Mouse (Mus musculus) adrenal gland, postnatal 14 days (tissue): ENCODE results near the gene Bnipl. TPM values are rescaled to one million over a fixed set of nuclear protein-coding genes. Genes with fewer than 3 reads are reported as not detected.
A peak's percentile ranks its signal among the peaks of the same experiment; 100 is the strongest.

Experiments
- DNase-seq: peaks from one replicate; pipeline ENCODE4 v3.0.0; 2021; ENCODE audit warnings: mixed read lengths
- total RNA-seq: library from RNA; stranded (reverse); gene quantifications from 2 replicates; pipeline ENCODE4 v1.2.3, GENCODE M21; 2021

The Bnipl gene
- total RNA-seq, 1 experiment from 2014 or later = 0.19 TPM

GRCm38 (mm10) chr3:95280747-95281146, 29.8 kb upstream of the Bnipl start:
- no peak for DNase-seq

- no peak for DNase-seq
Measured at GRCm38 (mm10) chr3:95277149-95277551, 26.2 kb upstream of the Bnipl start.

GRCm38 (mm10) chr3:95276428-95276934, 25.5 kb upstream of the Bnipl start:
- DNase-seq = no peak

GRCm38 (mm10) chr3:95275161-95275560, 24.2 kb upstream of the Bnipl start:
- no peak for DNase-seq

GRCm38 (mm10) chr3:95274453-95274852, 23.5 kb upstream of the Bnipl start:
- no peak for DNase-seq

- no peak for DNase-seq
Measured at GRCm38 (mm10) chr3:95273471-95273870, 22.5 kb upstream of the Bnipl start.

GRCm38 (mm10) chr3:95270766-95271364, 19.9 kb upstream of the Bnipl start:
- peak; percentile 52 for DNase-seq

GRCm38 (mm10) chr3:95269789-95270188, 18.8 kb upstream of the Bnipl start:
- DNase-seq = no peak

GRCm38 (mm10) chr3:95267855-95268254, 16.9 kb upstream of the Bnipl start:
- peak; percentile 60 for DNase-seq

GRCm38 (mm10) chr3:95266052-95266451, 15.1 kb upstream of the Bnipl start:
- DNase-seq = no peak

GRCm38 (mm10) chr3:95264724-95265123, 13.7 kb upstream of the Bnipl start:
- no peak for DNase-seq

- DNase-seq = peak; percentile 82
Measured at GRCm38 (mm10) chr3:95263089-95263739, 12.2 kb upstream of the Bnipl start.

GRCm38 (mm10) chr3:95261975-95262374, 11.0 kb upstream of the Bnipl start:
- no peak for DNase-seq

GRCm38 (mm10) chr3:95256931-95257330, 5.9 kb upstream of the Bnipl start:
- DNase-seq = no peak

- no peak for DNase-seq
Measured at GRCm38 (mm10) chr3:95250361-95250760, 632 bp downstream of the Bnipl start.

- no peak for DNase-seq
Measured at GRCm38 (mm10) chr3:95247660-95248336, 3.2 kb downstream of the Bnipl start.

GRCm38 (mm10) chr3:95246465-95247231, 4.3 kb downstream of the Bnipl start:
- peak; percentile 74 for DNase-seq

GRCm38 (mm10) chr3:95243086-95243485, 7.9 kb downstream of the Bnipl start:
- no peak for DNase-seq

GRCm38 (mm10) chr3:95241498-95241897, 9.5 kb downstream of the Bnipl start, which contains the start of gene Gm128:
TSS of gene Gm128 (minus strand) at chr3:95241598.
- no peak for DNase-seq

- no peak for DNase-seq
Measured at GRCm38 (mm10) chr3:95240900-95241299, 10.1 kb downstream of the Bnipl start.

- no peak for DNase-seq
Measured at GRCm38 (mm10) chr3:95239971-95240370, 11.0 kb downstream of the Bnipl start.

- no peak for DNase-seq
Measured at GRCm38 (mm10) chr3:95239022-95239421, 12.0 kb downstream of the Bnipl start.
